Mouse (Mus musculus) liver, adult 2 months (tissue): ENCODE measurements at regions not wholly inside any gene's neighbourhood (a gene's known extent, or its start where the extent isn't known, plus 50 kb on each side); places are given as distances from the start of the nearest gene placed in this dataset.
A peak's percentile ranks its signal among the peaks of the same experiment; 100 is the strongest.

Source experiments
- CTCF ChIP-seq: fragments of 200-500 bp; IDR thresholded peaks from 2 replicates; pipeline ENCODE4 v1.5.1; 2011; ENCODE audit warnings: low read depth, low read length, control low read depth
- POLR2A ChIP-seq: fragments of 200-500 bp; IDR thresholded peaks from 2 replicates; pipeline ENCODE4 v1.6.1; 2011; ENCODE audit warnings: low read length, control low read depth; ENCODE audit not compliant: insufficient read depth; ENCODE audit errors: extremely low read depth

DNA sequence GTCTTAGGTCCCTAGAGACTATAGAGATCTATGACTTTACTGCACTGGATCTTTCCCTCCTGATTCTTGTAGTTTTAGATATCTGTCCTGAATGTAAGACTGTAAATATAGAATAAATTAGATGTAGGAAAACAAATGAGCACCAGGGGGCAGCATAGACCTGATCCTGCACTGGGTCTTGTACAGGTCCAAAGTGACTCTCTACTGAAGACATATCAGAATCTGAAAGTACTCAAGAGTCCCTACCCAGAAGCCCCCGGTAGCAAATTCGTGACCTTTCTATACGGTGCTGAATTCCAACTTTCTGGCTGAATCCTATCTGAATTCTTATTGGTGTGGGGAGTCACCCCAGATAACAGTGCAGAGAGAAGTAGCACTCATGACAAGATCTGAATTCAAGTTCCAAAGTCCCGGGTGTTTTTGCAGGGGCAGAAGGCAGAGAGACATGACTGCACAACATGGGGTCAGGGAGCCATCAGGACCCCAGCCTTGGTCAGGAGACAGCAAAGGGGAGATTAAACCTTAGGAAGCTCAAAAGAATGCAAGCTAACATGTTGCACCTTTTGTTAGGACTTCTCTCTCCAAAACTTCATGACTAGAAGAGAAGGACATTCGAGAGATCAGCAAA, 142.0 kb upstream of the Car8 start:
- TF ChIP-seq CTCF (peak; percentile 49), POLR2A (no peak)
